Mouse (Mus musculus) intestine, embryonic 16.5 days (tissue): ENCODE results near the gene Pde1a. TPM values are rescaled to one million over a fixed set of nuclear protein-coding genes. Genes with fewer than 3 reads are reported as not detected.
A peak's percentile ranks its signal among the peaks of the same experiment; 100 is the strongest.

ENCODE experiments used
- ATAC-seq: fragments of 200-750 bp; cut with Nextera tagmentation; 2 replicates; pipeline ENCODE4 v1.8.0; 2017; ENCODE audit warnings: moderate TSS enrichment, moderate library complexity
- H3K27ac ChIP-seq: fragments of 300-500 bp; sonication (generic); 2 replicates; pipeline ENCODE4 v1.5.1; 2014; ENCODE audit warnings: mild to moderate bottlenecking, low read length
- H3K27me3 ChIP-seq: fragments of 300-500 bp; sonication (generic); replicated peaks from 2 replicates; pipeline ENCODE4 v1.6.1; 2014; ENCODE audit warnings: low read length, control low read depth, mixed read lengths; ENCODE audit not compliant: control insufficient read depth, insufficient read depth
- H3K36me3 ChIP-seq: fragments of 300-500 bp; sonication (generic); 2 replicates; pipeline ENCODE4 v1.6.1; 2014; ENCODE audit warnings: low read length, control low read depth; ENCODE audit not compliant: control insufficient read depth, insufficient read depth
- H3K4me1 ChIP-seq: fragments of 300-500 bp; sonication (generic); 2 replicates; pipeline ENCODE4 v1.6.1; 2014; ENCODE audit warnings: low read length, control low read depth, mixed read lengths; ENCODE audit not compliant: control insufficient read depth, insufficient read depth
- H3K4me2 ChIP-seq: fragments of 300-500 bp; sonication (generic); 2 replicates; pipeline ENCODE4 v1.6.1; 2014; ENCODE audit warnings: low read depth, low read length, control low read depth
- H3K4me3 ChIP-seq: fragments of 300-500 bp; sonication (generic); 2 replicates; pipeline ENCODE4 v1.5.1; 2014; ENCODE audit warnings: mild to moderate bottlenecking, low read length
- H3K9ac ChIP-seq: fragments of 300-500 bp; sonication (generic); 2 replicates; pipeline ENCODE4 v1.6.1; 2014; ENCODE audit warnings: low read depth, low read length
- H3K9me3 ChIP-seq: fragments of 300-500 bp; sonication (generic); 2 replicates; pipeline ENCODE4 v1.6.1; 2016; ENCODE audit warnings: low read length, control low read depth; ENCODE audit not compliant: control insufficient read depth
- WGBS: fragments of 180-500 bp; shearing (Covaris S2); extraction: QIAGEN DNeasy Blood & Tissue Kit; methylation state at CpG from one replicate; pipeline ENCODE4 v1.1.7; 2014; 5-methylcytosine and 5-hydroxymethylcytosine counted together
- polyA plus RNA-seq: library from polyadenylated mRNA; unstranded; fragments of >200 nt; fragmentation: Nextera tagmentation; extraction: Ambion mirVana; gene quantifications from 2 replicates; pipeline ENCODE4 v1.2.1, GENCODE M21; 2015

Pde1a gene
- polyA plus RNA-seq, 1 experiment from 2014 or later, result 27.4 TPM

- ATAC-seq, result no peak
- H3K27ac ChIP-seq, result no peak overlapping the region
- no peaks in the 10 kb centered on the region for H3K9me3 ChIP-seq
- no peaks in the 10 kb centered on the region for H3K4me1 ChIP-seq
- no peak overlapping the region for H3K4me2 ChIP-seq
- H3K9ac ChIP-seq, result no peak overlapping the region
- no peaks in the 10 kb centered on the region for H3K27me3 ChIP-seq
- 77% methylated on average over 4 of the region's 4 CpGs for WGBS
- H3K4me3 ChIP-seq, result no peak overlapping the region
- no peaks in the 10 kb centered on the region for H3K36me3 ChIP-seq
Observed at GRCm38 (mm10) chr2:80066449-80066848, 62.8 kb downstream of the Pde1a start.

GRCm38 (mm10) chr2:80056062-80056461, 73.2 kb downstream of the Pde1a start:
- Histone ChIP-seq H3K9ac (no peak overlapping the region), H3K36me3 (no peaks in the 10 kb centered on the region), H3K4me3 (no peak overlapping the region), H3K4me1 (0 out of 2 replicates have a peak, but pooled peaks cover 2% of the 10 kb centered on the region), H3K9me3 (no peaks in the 10 kb centered on the region), H3K27me3 (no peaks in the 10 kb centered on the region), H3K4me2 (no peak overlapping the region), H3K27ac (no peak overlapping the region)
- no peak for ATAC-seq

GRCm38 (mm10) chr2:80054042-80054441, 75.2 kb downstream of the Pde1a start:
- no peaks in the 10 kb centered on the region for H3K36me3 ChIP-seq
- 44% methylated on average over 3 of the region's 3 CpGs for WGBS
- no peaks in the 10 kb centered on the region for H3K27me3 ChIP-seq
- H3K9ac ChIP-seq, result no peak overlapping the region
- no peak overlapping the region for H3K27ac ChIP-seq
- no peak overlapping the region for H3K4me3 ChIP-seq
- no peaks in the 10 kb centered on the region for H3K9me3 ChIP-seq
- H3K4me1 ChIP-seq, result 0 out of 2 replicates have a peak, but pooled peaks cover 2% of the 10 kb centered on the region
- no peak overlapping the region for H3K4me2 ChIP-seq
- peak; percentile 55; the same call in 1 of the 2 replicates for ATAC-seq

GRCm38 (mm10) chr2:80046751-80047513, 82.3 kb downstream of the Pde1a start:
- H3K4me2 ChIP-seq, result no peak overlapping the region
- H3K27me3 ChIP-seq, result no peaks in the 10 kb centered on the region
- no peaks in the 10 kb centered on the region for H3K9me3 ChIP-seq
- WGBS, result 86% methylated on average over 4 of the region's 4 CpGs
- H3K36me3 ChIP-seq, result no peaks in the 10 kb centered on the region
- no peaks in the 10 kb centered on the region for H3K4me1 ChIP-seq
- no peak for ATAC-seq
- H3K4me3 ChIP-seq, result no peak overlapping the region
- no peak overlapping the region for H3K27ac ChIP-seq
- H3K9ac ChIP-seq, result no peak overlapping the region

- WGBS, result 38% methylated on average over 10 of the region's 10 CpGs
- H3K27ac ChIP-seq, result peak overlapping the region; percentile 80
- ATAC-seq, result peak; percentile 86
Observed at GRCm38 (mm10) chr2:80038642-80039445, 90.4 kb downstream of the Pde1a start.

GRCm38 (mm10) chr2:80037971-80038370, 91.3 kb downstream of the Pde1a start:
- Histone ChIP-seq H3K4me2 (peak overlapping the region; percentile 53), H3K36me3 (no peaks in the 10 kb centered on the region), H3K9ac (peak overlapping the region; percentile 57), H3K4me3 (peak overlapping the region; percentile 50), H3K27ac (peak overlapping the region; percentile 80), H3K27me3 (no peaks in the 10 kb centered on the region), H3K9me3 (no peaks in the 10 kb centered on the region), H3K4me1 (no peaks in the 10 kb centered on the region)
- no peak for ATAC-seq
- WGBS, result 42% methylated on average over 5 of the region's 5 CpGs

More at GRCm38 (mm10) chr2:80038642-80039445, 90.4 kb downstream of the Pde1a start:
- Histone ChIP-seq H3K4me3 (peak overlapping the region; percentile 50), H3K9me3 (no peaks in the 10 kb centered on the region), H3K27me3 (no peaks in the 10 kb centered on the region), H3K4me2 (peak overlapping the region; percentile 53), H3K9ac (peak overlapping the region; percentile 57), H3K36me3 (no peaks in the 10 kb centered on the region), H3K4me1 (no peaks in the 10 kb centered on the region)

GRCm38 (mm10) chr2:80029051-80029450, 100.2 kb downstream of the Pde1a start:
- no peak overlapping the region for H3K4me3 ChIP-seq
- no peaks in the 10 kb centered on the region for H3K36me3 ChIP-seq
- H3K4me2 ChIP-seq, result no peak overlapping the region
- no peak for ATAC-seq
- no peaks in the 10 kb centered on the region for H3K9me3 ChIP-seq
- no peaks in the 10 kb centered on the region for H3K4me1 ChIP-seq
- 69% methylated on average over 2 of the region's 2 CpGs for WGBS
- H3K27ac ChIP-seq, result no peak overlapping the region
- H3K9ac ChIP-seq, result no peak overlapping the region
- no peaks in the 10 kb centered on the region for H3K27me3 ChIP-seq

- ATAC-seq, result no peak
- no peaks in the 10 kb centered on the region for H3K4me1 ChIP-seq
Observed at GRCm38 (mm10) chr2:80026053-80026452, 103.2 kb downstream of the Pde1a start.

GRCm38 (mm10) chr2:80025597-80025996, 103.7 kb downstream of the Pde1a start:
- no peaks in the 10 kb centered on the region for H3K9me3 ChIP-seq
- 79% methylated on average over 1 of the region's 1 CpGs for WGBS
- H3K36me3 ChIP-seq, result no peaks in the 10 kb centered on the region
- no peak overlapping the region for H3K4me3 ChIP-seq
- no peak overlapping the region for H3K27ac ChIP-seq
- no peak for ATAC-seq
- H3K27me3 ChIP-seq, result no peaks in the 10 kb centered on the region
- H3K4me2 ChIP-seq, result no peak overlapping the region
- no peak overlapping the region for H3K9ac ChIP-seq
- no peaks in the 10 kb centered on the region for H3K4me1 ChIP-seq

More at GRCm38 (mm10) chr2:80026053-80026452, 103.2 kb downstream of the Pde1a start:
- 92% methylated on average over 1 of the region's 1 CpGs for WGBS
- Histone ChIP-seq H3K36me3 (no peaks in the 10 kb centered on the region), H3K4me3 (no peak overlapping the region), H3K27ac (no peak overlapping the region), H3K9me3 (no peaks in the 10 kb centered on the region), H3K9ac (no peak overlapping the region), H3K27me3 (no peaks in the 10 kb centered on the region), H3K4me2 (no peak overlapping the region)
